ENCODE assay signal across 30 mouse cellular contexts in genomic region chr14:101499838-101500237, GRCm38 (mm10).
"Had no signal": no experiment of that assay in that cellular context is flagged by ENCODE, and none has a peak within 500 bp of the region (broad histone marks: within the 10 kb centered on the region; RNA-seq: fewer than 3 reads in every experiment).

No protein-coding gene starts in this region.

- H3K9me3 ChIP-seq: limb, embryonic 10.5 days; limb, embryonic 12.5 days; limb, embryonic 13.5 days; limb, embryonic 15.5 days; liver, embryonic 12.5 days; liver, embryonic 13.5 days; liver, embryonic 15.5 days; lung, embryonic 15.5 days; megakaryocyte, embryonic 14.5 days; midbrain, embryonic 12.5 days; midbrain, embryonic 13.5 days; midbrain, embryonic 15.5 days; neural tube, embryonic 12.5 days had no signal

- H3K4me1 ChIP-seq: limb, embryonic 13.5 days; liver, embryonic 12.5 days; liver, embryonic 13.5 days; liver, embryonic 15.5 days; midbrain, embryonic 13.5 days; midbrain, embryonic 15.5 days; neural tube, embryonic 12.5 days had no signal

- H3K9ac ChIP-seq: limb, embryonic 12.5 days; limb, embryonic 13.5 days; limb, embryonic 15.5 days; liver, embryonic 12.5 days; liver, embryonic 13.5 days; liver, embryonic 14.5 days; liver, embryonic 15.5 days; liver, postnatal 0 days; lung, embryonic 14.5 days; lung, embryonic 15.5 days; midbrain, embryonic 12.5 days; midbrain, embryonic 13.5 days; midbrain, embryonic 15.5 days; neural tube, embryonic 12.5 days had no signal

- H3K4me3 ChIP-seq: limb, embryonic 10.5 days; limb, embryonic 12.5 days; limb, embryonic 13.5 days; limb, embryonic 15.5 days; liver, embryonic 12.5 days; liver, embryonic 13.5 days; liver, embryonic 15.5 days; lung, embryonic 15.5 days; megakaryocyte, embryonic 14.5 days; midbrain, embryonic 12.5 days; midbrain, embryonic 13.5 days; midbrain, embryonic 15.5 days; myocyte; neural tube, embryonic 12.5 days had no signal

- DNase-seq: left cerebral cortex, postnatal 4 days; liver; liver, embryonic 13.5 days; liver, postnatal 0 days; lung, adult 18-20 months; lung, adult 2 months; lung, embryonic 14.5 days; lung, postnatal 10 days; lung, postnatal 14 days; lung, postnatal 36 days; lung, postnatal 4 days; midbrain, embryonic 14.5 days had no signal

- H3K36me3 ChIP-seq: limb, embryonic 10.5 days; limb, embryonic 12.5 days; limb, embryonic 13.5 days; limb, embryonic 15.5 days; liver, embryonic 12.5 days; liver, embryonic 13.5 days; liver, embryonic 15.5 days; lung, embryonic 15.5 days; midbrain, embryonic 12.5 days; midbrain, embryonic 13.5 days; midbrain, embryonic 15.5 days; neural tube, embryonic 12.5 days had no signal

- ATAC-seq: liver, embryonic 12.5 days; liver, postnatal 0 days; lung, postnatal 0 days; midbrain, embryonic 13.5 days; midbrain, embryonic 15.5 days; midbrain, embryonic 16.5 days had no signal

- H3K4me2 ChIP-seq: limb, embryonic 12.5 days; limb, embryonic 13.5 days; limb, embryonic 15.5 days; liver, embryonic 11.5 days; liver, embryonic 12.5 days; liver, embryonic 13.5 days; liver, embryonic 15.5 days; lung, embryonic 14.5 days; lung, embryonic 15.5 days; midbrain, embryonic 12.5 days; midbrain, embryonic 13.5 days; midbrain, embryonic 15.5 days; neural tube, embryonic 12.5 days had no signal

- H3K27me3 ChIP-seq: limb, embryonic 12.5 days; limb, embryonic 13.5 days; limb, embryonic 15.5 days; liver, embryonic 12.5 days; liver, embryonic 13.5 days; liver, embryonic 15.5 days; lung, embryonic 15.5 days; megakaryocyte, embryonic 14.5 days; midbrain, embryonic 12.5 days; midbrain, embryonic 13.5 days; midbrain, embryonic 15.5 days; neural tube, embryonic 12.5 days had no signal

- H3K27ac ChIP-seq: limb, embryonic 10.5 days; limb, embryonic 12.5 days; limb, embryonic 13.5 days; limb, embryonic 15.5 days; liver, embryonic 12.5 days; liver, embryonic 13.5 days; liver, embryonic 14.5 days; liver, embryonic 15.5 days; lung, embryonic 15.5 days; macrophage; midbrain, embryonic 12.5 days; midbrain, embryonic 13.5 days; midbrain, embryonic 15.5 days; neural tube, embryonic 12.5 days had no signal
